Mouse (Mus musculus) bone marrow macrophage, adult 2 months (primary cell): ENCODE results near the gene Gm10382.

Experiments
- CTCF ChIP-seq: IDR thresholded peaks from 2 replicates; pipeline ENCODE4 v1.5.1; 2012; ENCODE audit warnings: low read depth, mild to moderate bottlenecking, low read length, moderate library complexity
- POLR2A ChIP-seq: IDR thresholded peaks from 2 replicates; pipeline ENCODE4 v1.6.1; 2012; ENCODE audit warnings: mild to moderate bottlenecking, low read depth, low read length, borderline replicate concordance

- TF ChIP-seq POLR2A (no peak), CTCF (no peak)
These were observed 597 bp upstream of the Gm10382 start for GRCm38 (mm10) chr5:125388358-125389092.
